Mouse (Mus musculus) heart, postnatal 0 days (tissue): ENCODE data around the gene Pdzd8. TPM values are rescaled to one million over a fixed set of nuclear protein-coding genes. Genes with fewer than 3 reads are reported as not detected.

Source experiments
- ATAC-seq: fragments of 200-750 bp; cut with Nextera tagmentation; 2 replicates; pipeline ENCODE4 v1.8.0; 2017; ENCODE audit warnings: low read depth, moderate number of reproducible peaks, moderate library complexity; ENCODE audit not compliant: insufficient read depth
- DNase-seq: peaks from one replicate; pipeline ENCODE4 v3.0.0-alpha.2; 2016; ENCODE audit warnings: low spot score
- H3K27ac ChIP-seq: fragments of 300-500 bp; sonication (generic); 2 replicates; pipeline ENCODE4 v1.5.1; 2014; ENCODE audit warnings: low read depth, mild to moderate bottlenecking
- H3K27me3 ChIP-seq: fragments of 300-500 bp; sonication (generic); 2 replicates; pipeline ENCODE4 v1.6.1; 2014; ENCODE audit warnings: low read length, mixed read lengths; ENCODE audit not compliant: control insufficient read depth, insufficient read depth
- H3K36me3 ChIP-seq: fragments of 300-500 bp; sonication (generic); replicated peaks from 2 replicates; pipeline ENCODE4 v1.6.1; 2014; ENCODE audit warnings: low read length, mixed read lengths; ENCODE audit not compliant: control insufficient read depth, insufficient read depth
- H3K4me1 ChIP-seq: fragments of 300-500 bp; sonication (generic); 2 replicates; pipeline ENCODE4 v1.6.1; 2014; ENCODE audit warnings: antibody characterized with exemption; ENCODE audit not compliant: control insufficient read depth, insufficient read depth
- H3K4me2 ChIP-seq: fragments of 300-500 bp; sonication (generic); 2 replicates; pipeline ENCODE4 v1.6.1; 2014; ENCODE audit warnings: low read depth, mild to moderate bottlenecking, low read length, moderate library complexity
- H3K4me3 ChIP-seq: fragments of 300-500 bp; sonication (generic); 2 replicates; pipeline ENCODE4 v1.5.1; 2014; ENCODE audit warnings: low read depth, low read length
- H3K9ac ChIP-seq: fragments of 300-500 bp; sonication (generic); replicated peaks from 2 replicates; pipeline ENCODE4 v1.6.1; 2014; ENCODE audit warnings: low read depth, low read length, mixed read lengths
- H3K9me3 ChIP-seq: fragments of 300-500 bp; sonication (generic); replicated peaks from 2 replicates; pipeline ENCODE4 v1.6.1; 2016; ENCODE audit warnings: low read length; ENCODE audit not compliant: control insufficient read depth
- CTCF ChIP-seq: IDR thresholded peaks from 2 replicates; pipeline ENCODE4 v1.5.1; 2016; ENCODE audit warnings: antibody characterized with exemption, control low read depth, low read depth
- EP300 ChIP-seq: IDR thresholded peaks from 2 replicates; pipeline ENCODE4 v1.6.1; 2016; ENCODE audit warnings: antibody characterized with exemption, low read depth
- WGBS: fragments of 180-500 bp; shearing (Covaris S2); extraction: QIAGEN DNeasy Blood & Tissue Kit; methylation state at CpG from one replicate; pipeline ENCODE4 v1.1.7; 2014; 5-methylcytosine and 5-hydroxymethylcytosine counted together
- polyA plus RNA-seq: library from polyadenylated mRNA; unstranded; fragments of >200 nt; fragmentation: Nextera tagmentation; extraction: Ambion mirVana; gene quantifications from 2 replicates; pipeline ENCODE4 v1.2.1, GENCODE M21; 2015
- total RNA-seq: library from RNA; depleted of rRNA; stranded (reverse); fragments of >200 nt; gene quantifications from 2 replicates; pipeline ENCODE4 v1.2.3, GENCODE M21; 2014; ENCODE audit warnings: low replicate concordance

The Pdzd8 gene
- total and polyA plus RNA-seq, 2 experiments from 2014 or later, result 5.2 to 31.4 TPM

DNA sequence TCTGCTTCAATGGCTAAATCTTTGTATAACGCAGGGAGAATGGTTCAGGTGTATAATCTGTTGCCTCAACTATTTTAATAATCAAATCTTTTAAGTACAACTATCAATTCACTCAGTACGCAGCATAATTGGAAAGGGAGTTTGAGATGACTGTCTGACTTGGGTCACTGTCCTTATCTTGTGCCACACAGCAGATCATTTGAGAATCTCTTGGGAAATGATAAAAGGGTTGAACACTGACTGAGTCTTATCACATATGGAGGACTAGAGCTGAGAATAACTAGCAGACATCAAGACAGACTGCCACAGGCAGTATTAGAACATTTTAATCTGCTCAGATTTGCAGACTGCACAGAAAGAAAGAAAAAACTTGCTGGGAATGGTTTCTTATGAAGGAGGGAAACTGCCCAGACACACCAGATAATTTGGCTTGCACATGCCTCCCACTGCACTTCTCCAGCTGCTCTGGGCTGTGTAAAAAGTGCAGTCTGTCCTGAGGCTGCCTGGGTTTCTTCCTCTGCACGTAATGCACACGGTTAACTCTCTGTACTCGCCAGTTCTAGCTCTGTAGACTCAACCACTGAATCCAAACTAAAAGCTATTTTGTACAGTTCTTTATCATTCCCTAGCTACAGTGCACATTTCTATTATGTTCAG lies 53.3 kb downstream of the Pdzd8 start:
- H3K36me3 ChIP-seq, result no peaks in the 10 kb centered on the region
- H3K4me1 ChIP-seq, result no peaks in the 10 kb centered on the region
- no peaks in the 10 kb centered on the region for H3K27me3 ChIP-seq
- ATAC-seq (no peak), DNase-seq (no peak)
- WGBS, result 70% methylated on average over 5 of the region's 5 CpGs
- no peak overlapping the region for H3K4me2 ChIP-seq
- H3K9me3 ChIP-seq, result no peaks in the 10 kb centered on the region
- H3K9ac ChIP-seq, result no peak overlapping the region
- no peak for TF ChIP-seq EP300
- TF ChIP-seq CTCF, result no peak
- no peak overlapping the region for H3K4me3 ChIP-seq
- H3K27ac ChIP-seq, result no peak overlapping the region

DNA sequence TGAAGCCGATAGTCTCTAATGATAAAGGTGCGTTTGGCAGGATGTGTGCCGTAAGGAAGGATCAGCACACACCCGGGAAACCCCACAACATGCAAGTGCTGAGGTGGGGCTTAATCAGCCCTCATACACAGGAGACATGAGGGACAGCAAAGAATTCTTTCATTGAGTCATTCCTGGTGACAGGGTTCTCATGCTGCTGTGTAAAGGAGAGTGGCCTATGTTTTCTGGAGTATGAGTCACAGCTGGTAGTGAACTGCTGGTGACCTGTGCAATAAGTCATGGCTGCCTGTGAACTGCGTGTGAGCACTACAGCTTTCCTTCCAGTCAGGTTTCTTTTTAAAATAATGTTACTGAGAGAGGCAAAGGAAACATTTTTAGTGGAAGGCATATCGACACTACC lies 55.8 kb downstream of the Pdzd8 start:
- H3K9me3 ChIP-seq, result no peaks in the 10 kb centered on the region
- 68% methylated on average over 6 of the region's 6 CpGs for WGBS
- H3K27ac ChIP-seq, result no peak overlapping the region
- no peaks in the 10 kb centered on the region for H3K4me1 ChIP-seq
- no peaks in the 10 kb centered on the region for H3K27me3 ChIP-seq
- ATAC-seq (no peak), DNase-seq (no peak)
- H3K4me2 ChIP-seq, result no peak overlapping the region
- H3K36me3 ChIP-seq, result no peaks in the 10 kb centered on the region
- H3K4me3 ChIP-seq, result no peak overlapping the region
- TF ChIP-seq CTCF (no peak), EP300 (no peak)
- no peak overlapping the region for H3K9ac ChIP-seq

DNA sequence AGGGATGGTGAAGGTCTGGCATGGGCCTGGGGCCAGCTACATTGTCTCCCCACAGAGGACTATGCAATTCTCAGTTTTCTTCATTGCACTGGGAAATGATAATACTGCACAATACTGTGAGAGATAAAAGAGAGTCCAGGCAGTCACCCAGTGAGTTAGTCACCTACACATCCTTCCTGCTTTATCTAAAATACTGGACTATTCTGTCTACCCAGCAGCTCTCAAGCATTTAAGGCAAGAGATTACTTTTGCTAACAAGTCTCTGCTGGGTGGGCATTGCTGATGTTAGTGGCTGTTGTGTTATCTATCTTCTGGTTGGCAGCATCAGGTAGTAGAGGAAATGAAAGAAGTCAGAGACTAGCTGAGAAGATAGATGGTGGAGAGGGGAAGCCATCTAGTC lies 56.5 kb downstream of the Pdzd8 start:
- H3K36me3 ChIP-seq, result no peaks in the 10 kb centered on the region
- H3K4me3 ChIP-seq, result no peak overlapping the region
- no peak for TF ChIP-seq CTCF
- no peak for TF ChIP-seq EP300
- ATAC-seq, result no peak
- no peak overlapping the region for H3K4me2 ChIP-seq
- H3K9me3 ChIP-seq, result no peaks in the 10 kb centered on the region
- no peak for DNase-seq
- no peak overlapping the region for H3K9ac ChIP-seq
- H3K27ac ChIP-seq, result no peak overlapping the region
- H3K27me3 ChIP-seq, result no peaks in the 10 kb centered on the region
- H3K4me1 ChIP-seq, result no peaks in the 10 kb centered on the region

DNA sequence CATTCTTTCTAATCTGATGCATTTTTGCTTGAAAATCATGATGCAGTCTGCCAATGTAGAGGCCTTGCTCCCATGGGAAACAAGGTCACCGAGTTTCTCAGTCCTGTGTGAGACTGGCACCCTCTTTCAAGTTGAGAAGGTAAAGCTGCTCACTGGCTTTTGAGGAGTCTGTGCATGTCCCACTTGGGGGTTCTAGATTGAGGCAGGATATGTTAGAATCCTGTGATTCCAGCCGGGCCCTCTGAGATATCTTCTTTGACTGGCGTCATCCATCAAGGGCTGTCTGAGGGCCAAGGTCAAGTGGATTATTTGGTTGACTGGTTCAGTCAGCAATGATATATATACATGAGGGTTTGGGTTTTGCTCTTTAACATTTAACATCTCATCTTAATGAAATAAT lies 63.6 kb downstream of the Pdzd8 start:
- DNase-seq (no peak), ATAC-seq (no peak)
- no peaks in the 10 kb centered on the region for H3K27me3 ChIP-seq
- 80% methylated on average over 3 of the region's 3 CpGs for WGBS
- H3K4me3 ChIP-seq, result no peak overlapping the region
- H3K27ac ChIP-seq, result no peak overlapping the region
- H3K9me3 ChIP-seq, result 0 out of 2 replicates have a peak, but pooled peaks cover 5% of the 10 kb centered on the region
- no peaks in the 10 kb centered on the region for H3K4me1 ChIP-seq
- no peaks in the 10 kb centered on the region for H3K36me3 ChIP-seq
- TF ChIP-seq CTCF, result no peak
- no peak for TF ChIP-seq EP300
- H3K4me2 ChIP-seq, result no peak overlapping the region
- H3K9ac ChIP-seq, result no peak overlapping the region

DNA sequence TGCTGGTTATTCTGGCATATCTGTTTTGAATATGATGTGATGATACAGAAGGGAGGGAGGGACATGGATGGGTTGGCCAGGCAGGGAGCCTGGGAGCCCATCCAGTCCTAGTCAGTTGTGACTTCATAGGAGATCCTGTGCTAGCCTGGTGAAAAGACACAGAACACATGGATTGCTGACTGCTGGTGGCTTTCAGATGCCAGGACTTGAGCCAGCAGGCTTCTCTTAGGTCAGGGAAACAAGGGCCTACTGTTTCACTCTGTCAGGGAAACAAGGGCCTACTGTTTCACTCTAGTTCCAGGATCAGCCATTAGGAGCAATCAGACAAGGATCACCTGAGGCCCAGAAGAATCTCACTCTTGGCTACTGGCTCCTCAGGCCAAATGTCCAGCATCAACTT lies 64.7 kb downstream of the Pdzd8 start:
- 0 out of 2 replicates have a peak, but pooled peaks have one; percentile 30 for ATAC-seq
- no peak for DNase-seq

DNA sequence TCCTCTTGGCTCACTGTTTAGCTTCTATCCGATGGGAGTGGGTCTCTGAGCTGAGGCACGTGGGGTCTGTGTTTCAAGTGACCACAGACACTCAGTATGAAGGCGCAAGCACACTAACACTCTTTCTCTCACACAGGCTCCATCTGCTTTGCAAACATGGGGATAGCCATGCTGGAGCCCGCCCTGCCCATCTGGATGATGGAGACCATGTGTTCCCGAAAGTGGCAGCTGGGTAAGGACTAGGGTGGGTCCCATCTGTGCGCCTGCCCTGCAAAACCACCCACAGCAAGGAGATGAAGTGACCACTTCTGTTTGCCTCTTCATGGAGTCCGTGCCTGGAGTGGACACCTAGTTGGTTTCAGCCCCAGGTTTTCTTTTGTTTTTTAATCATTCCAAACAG lies 69.2 kb downstream of the Pdzd8 start:
- WGBS, result 82% methylated on average over 7 of the region's 7 CpGs
- Histone ChIP-seq H3K27ac (no peak overlapping the region), H3K4me1 (no peaks in the 10 kb centered on the region), H3K4me2 (no peak overlapping the region), H3K9ac (no peak overlapping the region), H3K9me3 (0 out of 2 replicates have a peak, but pooled peaks cover 5% of the 10 kb centered on the region), H3K27me3 (no peaks in the 10 kb centered on the region), H3K4me3 (no peak overlapping the region), H3K36me3 (no peaks in the 10 kb centered on the region)
- DNase-seq (no peak), ATAC-seq (no peak)
- TF ChIP-seq CTCF, result no peak
- TF ChIP-seq EP300, result no peak

More for the DNA sequence above, 64.7 kb downstream of the Pdzd8 start:
- no peak overlapping the region for H3K4me2 ChIP-seq
- H3K4me1 ChIP-seq, result no peaks in the 10 kb centered on the region
- 0 out of 2 replicates have a peak, but pooled peaks cover 5% of the 10 kb centered on the region for H3K9me3 ChIP-seq
- H3K27me3 ChIP-seq, result no peaks in the 10 kb centered on the region
- TF ChIP-seq CTCF, result no peak
- no peak for TF ChIP-seq EP300
- no peak overlapping the region for H3K4me3 ChIP-seq
- H3K9ac ChIP-seq, result no peak overlapping the region
- H3K27ac ChIP-seq, result no peak overlapping the region
- H3K36me3 ChIP-seq, result no peaks in the 10 kb centered on the region
